Mouse (Mus musculus): ENCODE measurements around the gene Polr2e. TPM values are rescaled to one million over a fixed set of nuclear protein-coding genes. Genes with fewer than 3 reads are reported as not detected.

Gene Polr2e
- total and polyA plus RNA-seq, 3 experiments, result 105 to 194 (median 127) TPM

- Histone ChIP-seq H3K27me3 (replicated peaks) (peaks cover 3% of the 10 kb centered on the region), H3K9ac (ENCODE audit: insufficient read depth, low read depth) (no peak overlapping the region), H3K79me2 (replicated peaks; ENCODE audit: control insufficient read depth, extremely low read depth, insufficient read depth, poor library complexity, severe bottlenecking) (no peaks in the 10 kb centered on the region), H3K9me3 (replicated peaks; ENCODE audit: low read length) (peaks cover 14% of the 10 kb centered on the region), H3K4me2 (ENCODE audit: insufficient read depth, low read depth, poor library complexity, severe bottlenecking) (no peak overlapping the region), H3K27ac (ENCODE audit: insufficient read depth, low read depth) (no peak overlapping the region), H3K4me3 (replicated peaks in 1 of 3; ENCODE audit: low read depth in 2 of 3, low read length in 2 of 3, poor library complexity in 1 of 3) (no peak overlapping the region), H3K36me3 (replicated peaks in 1 of 2; ENCODE audit: control insufficient read depth in 1 of 2, insufficient read depth in 1 of 2, low read length in 1 of 2) (peaks cover 21 to 45% of the 10 kb centered on the region in 2 experiments), H3K4me1 (ENCODE audit: control insufficient read depth in 1 of 2, insufficient read depth in 2 of 2) (peaks cover 12 to 50% of the 10 kb centered on the region in 2 experiments)
- DNase-seq (ENCODE audit: extremely low read depth), result no peak
- dilution Hi-C loops (cut with MboI; ENCODE audit: extremely low pct_ligation_motif_present, extremely low pct_unique_long_range_greater_than_20kb, low sequenced_read_pairs) (no loop called here), in situ Hi-C loops (cut with MboI; ENCODE audit: low pct_ligation_motif_present, low pct_unique_long_range_greater_than_20kb, low sequenced_read_pairs) (no loop called here)
- no peak for TF ChIP-seq MEF2A (IDR thresholded peaks at IDR 0.05; ENCODE audit: borderline replicate concordance, low read depth, low read length)
- no peak for TF ChIP-seq E2F4 (IDR thresholded peaks at IDR 0.05; ENCODE audit: insufficient replicate concordance, low read depth, low read length)
- TF ChIP-seq ZC3H11A (IDR thresholded peaks at IDR 0.05; ENCODE audit: low read depth, low read length), result no peak
- no peak for TF ChIP-seq JUND (conservative IDR thresholded peaks at IDR 0.05; ENCODE audit: low read depth, low read length)
- no peak for TF ChIP-seq EP300 (IDR thresholded peaks at IDR 0.05; ENCODE audit: low read length)
- no peak for TF ChIP-seq RAD21 (IDR thresholded peaks at IDR 0.05; ENCODE audit: low read depth, low read length)
- TF ChIP-seq CTCF (conservative IDR thresholded peaks at IDR 0.05 in 1 of 2, IDR thresholded peaks at IDR 0.05 in 1 of 2; ENCODE audit: low read depth in 2 of 2, low read length in 2 of 2), result no peak
- no peak for TF ChIP-seq USF2 (conservative IDR thresholded peaks at IDR 0.05; ENCODE audit: low read depth, low read length)
- no peak for TF ChIP-seq MAFK (IDR thresholded peaks at IDR 0.05; ENCODE audit: insufficient replicate concordance, low read length)
- TF ChIP-seq BHLHE40 (IDR thresholded peaks at IDR 0.05; ENCODE audit: low read depth, low read length), result no peak
Observed at GRCm38 (mm10) chr10:79991099-79991498, 48.5 kb downstream of the Polr2e start.

DNA sequence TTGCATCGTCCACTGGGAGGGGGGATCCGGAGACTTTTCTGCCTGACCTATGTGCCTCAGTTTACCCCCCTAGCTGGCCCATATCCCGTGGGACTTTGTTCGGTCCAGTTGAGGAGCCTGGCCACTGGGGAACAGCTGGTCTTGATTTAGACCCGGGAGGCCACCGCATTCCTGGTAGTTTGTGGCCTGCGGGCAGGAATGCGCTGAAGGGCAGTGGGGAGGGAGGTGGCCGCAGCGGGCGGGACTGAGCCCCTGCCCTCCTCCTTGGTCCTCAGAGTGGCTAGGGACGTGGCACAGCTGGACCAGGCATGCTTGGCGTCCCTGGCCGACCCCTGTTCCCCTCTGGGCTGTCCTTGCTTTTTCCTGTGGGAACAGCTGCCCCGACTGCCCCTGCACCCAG, 49.7 kb downstream of the Polr2e start:
- no peak for DNase-seq (ENCODE audit: extremely low read depth)
- Histone ChIP-seq H3K79me2 (replicated peaks; ENCODE audit: control insufficient read depth, extremely low read depth, insufficient read depth, poor library complexity, severe bottlenecking) (no peaks in the 10 kb centered on the region), H3K27ac (ENCODE audit: insufficient read depth, low read depth) (no peak overlapping the region), H3K27me3 (replicated peaks) (peaks cover 3% of the 10 kb centered on the region), H3K4me1 (ENCODE audit: control insufficient read depth in 1 of 2, insufficient read depth in 2 of 2) (peaks cover 12 to 45% of the 10 kb centered on the region in 2 experiments), H3K36me3 (replicated peaks in 1 of 2; ENCODE audit: control insufficient read depth in 1 of 2, insufficient read depth in 1 of 2, low read length in 1 of 2) (peaks cover 21 to 41% of the 10 kb centered on the region in 2 experiments), H3K9me3 (replicated peaks; ENCODE audit: low read length) (peaks cover 14% of the 10 kb centered on the region), H3K4me2 (ENCODE audit: insufficient read depth, low read depth, poor library complexity, severe bottlenecking) (no peak overlapping the region), H3K4me3 (replicated peaks in 1 of 3; ENCODE audit: low read depth in 2 of 3, low read length in 2 of 3, poor library complexity in 1 of 3) (no peak overlapping the region), H3K9ac (ENCODE audit: insufficient read depth, low read depth) (no peak overlapping the region)
- TF ChIP-seq TBP (conservative IDR thresholded peaks at IDR 0.05; ENCODE audit: low read depth, low read length) (no peak), EP300 (IDR thresholded peaks at IDR 0.05; ENCODE audit: low read length) (no peak), NRF1 (IDR thresholded peaks at IDR 0.05; ENCODE audit: low read depth, low read length) (no peak), PAX5 (IDR thresholded peaks at IDR 0.05; ENCODE audit: low read length) (no peak), ZNF384 (IDR thresholded peaks at IDR 0.05; ENCODE audit: low read depth, low read length) (no peak)
- in situ Hi-C loops (cut with MboI; ENCODE audit: low pct_ligation_motif_present, low pct_unique_long_range_greater_than_20kb, low sequenced_read_pairs) (loop anchor here (5.0 kb wide), 2 partner anchors 122 to 152 kb away; partner anchors contain the start of gene Cbarp), dilution Hi-C loops (cut with MboI; ENCODE audit: extremely low pct_ligation_motif_present, extremely low pct_unique_long_range_greater_than_20kb, low sequenced_read_pairs) (no loop called here)
